In the genomic region with DNA sequence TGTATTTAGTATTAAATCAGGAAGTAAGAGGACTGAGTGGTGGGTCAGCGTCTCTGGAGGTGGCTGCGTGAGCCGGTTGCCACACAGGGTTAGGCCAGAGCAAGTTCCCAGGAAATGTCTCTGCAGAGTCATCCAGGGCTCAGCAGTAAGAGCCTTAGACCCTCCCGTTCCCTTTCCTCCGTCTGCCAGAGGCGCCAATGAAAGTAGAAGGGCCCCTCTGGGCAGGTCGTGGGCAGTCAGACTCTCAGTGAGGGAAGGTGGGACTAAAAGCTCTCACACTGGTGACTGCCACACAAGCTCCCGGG, we compare ENCODE assay signal across 12 mouse cellular contexts. TPM values are rescaled to one million over a fixed set of nuclear protein-coding genes. Genes with fewer than 3 reads are reported as not detected.
DNase-seq lines count a peak whose midpoint lies in the region; ATAC-seq and TF ChIP-seq lines count a peak whose summit lies in the region.
"Had no signal": no experiment of that assay in that cellular context is flagged by ENCODE, and none has a peak within 500 bp of the region (broad histone marks: within the 10 kb centered on the region; RNA-seq: fewer than 3 reads in every experiment).

No protein-coding gene starts in this region.

- no peak for DNase-seq in gastrocnemius, adult 2 months
- no peak for DNase-seq in gastrocnemius, postnatal 36 days
- DNase-seq in lung, adult 18-20 months, result peak; percentile 28 to 33
- DNase-seq in lung, postnatal 25 days (ENCODE audit: low spot score), result no peak
- no peak for DNase-seq in liver, embryonic 11.5 days (ENCODE audit: low spot score)
- no peak for DNase-seq in forebrain, embryonic 14.5 days (ENCODE audit: low spot score)
- no peak for DNase-seq in Muller cell, postnatal 12 days (ENCODE audit: inconsistent ontology term)
- DNase-seq: layer of hippocampus, postnatal 36 days; lung, embryonic 14.5 days had no signal

- H3K4me2 ChIP-seq in liver, embryonic 11.5 days, result no peak overlapping the region
- H3K4me2 ChIP-seq in forebrain, embryonic 14.5 days (ENCODE audit: low read length), result no peak overlapping the region
- H3K4me2 ChIP-seq: hindbrain, embryonic 15.5 days; lung, embryonic 14.5 days; stomach, embryonic 15.5 days had no signal

- no peaks in the 10 kb centered on the region for H3K36me3 ChIP-seq in liver, embryonic 11.5 days (ENCODE audit: control insufficient read depth, insufficient read depth, low read length)
- no peaks in the 10 kb centered on the region for H3K36me3 ChIP-seq in forebrain, embryonic 14.5 days (ENCODE audit: control insufficient read depth, insufficient read depth, low read length)
- H3K36me3 ChIP-seq: hindbrain, embryonic 15.5 days; stomach, embryonic 15.5 days had no signal

- intact Hi-C loops in gastrocnemius, adult 2 months (cut with DNase I), result no loop called here
- intact Hi-C loops in gastrocnemius, postnatal 36 days (cut with DNase I), result no loop called here

- 0 out of 2 replicates have a peak, but pooled peaks have one; percentile 18 for ATAC-seq in liver, embryonic 11.5 days (replicated peaks; ENCODE audit: low FRiP score)
- peak; percentile 90 for ATAC-seq in neutrophil, adult 5-6 weeks (ENCODE audit: extremely low read depth, insufficient number of reproducible peaks, low FRiP score, poor library complexity, severe bottlenecking)
- no peak for ATAC-seq in forebrain, embryonic 14.5 days

- no peak for TF ChIP-seq CTCF in gastrocnemius, adult 2 months (IDR thresholded peaks at IDR 0.05)

- H3K4me1 ChIP-seq in liver, embryonic 11.5 days (replicated peaks; ENCODE audit: control insufficient read depth, insufficient read depth, low read length), result no peaks in the 10 kb centered on the region; the same call in 1 of the 2 replicates
- H3K4me1 ChIP-seq in forebrain, embryonic 14.5 days (ENCODE audit: control insufficient read depth, insufficient read depth, low read length), result no peaks in the 10 kb centered on the region
- H3K4me1 ChIP-seq: hindbrain, embryonic 15.5 days had no signal

- 37% methylated on average over 8 of the region's 8 CpGs for WGBS in liver, embryonic 11.5 days
- 76% methylated on average over 8 of the region's 8 CpGs for WGBS in forebrain, embryonic 14.5 days

- H3K9me3 ChIP-seq in liver, embryonic 11.5 days (ENCODE audit: control insufficient read depth, low read length), result no peaks in the 10 kb centered on the region
- no peaks in the 10 kb centered on the region for H3K9me3 ChIP-seq in forebrain, embryonic 14.5 days (replicated peaks; ENCODE audit: control insufficient read depth, low read length)
- H3K9me3 ChIP-seq: hindbrain, embryonic 15.5 days; stomach, embryonic 15.5 days had no signal

- no peak overlapping the region for H3K4me3 ChIP-seq in gastrocnemius, adult 2 months
- H3K4me3 ChIP-seq in liver, embryonic 11.5 days (ENCODE audit: low read depth, low read length), result no peak overlapping the region
- H3K4me3 ChIP-seq in forebrain, embryonic 14.5 days (ENCODE audit: low read depth, low read length), result no peak overlapping the region
- H3K4me3 ChIP-seq: hindbrain, embryonic 15.5 days; stomach, embryonic 15.5 days had no signal

- H3K27me3 ChIP-seq in liver, embryonic 11.5 days (replicated peaks; ENCODE audit: control insufficient read depth, insufficient read depth, low read length), result peaks cover 10% of the 10 kb centered on the region
- no peaks in the 10 kb centered on the region for H3K27me3 ChIP-seq in forebrain, embryonic 14.5 days (replicated peaks; ENCODE audit: control insufficient read depth, insufficient read depth, low read length)
- H3K27me3 ChIP-seq: hindbrain, embryonic 15.5 days; stomach, embryonic 15.5 days had no signal

- no peak overlapping the region for H3K9ac ChIP-seq in liver, embryonic 11.5 days (ENCODE audit: low read depth, low read length)
- H3K9ac ChIP-seq in forebrain, embryonic 14.5 days (ENCODE audit: low read length), result no peak overlapping the region
- H3K9ac ChIP-seq: hindbrain, embryonic 15.5 days; lung, embryonic 14.5 days; stomach, embryonic 15.5 days had no signal

- H3K27ac ChIP-seq in gastrocnemius, adult 2 months, result peak overlapping the region; percentile 31; the same call in 1 of the 2 replicates
- H3K27ac ChIP-seq in liver, embryonic 11.5 days (ENCODE audit: low read depth, low read length), result no peak overlapping the region
- no peak overlapping the region for H3K27ac ChIP-seq in forebrain, embryonic 14.5 days (ENCODE audit: low read depth, low read length)
- H3K27ac ChIP-seq: hindbrain, embryonic 15.5 days; stomach, embryonic 15.5 days had no signal

RNA-seq across cellular contexts. Expression of a gene that starts 48.4 kb away (rescaled TPM):
- total RNA-seq in gastrocnemius, adult 2 months (2021), result 10 to 100 TPM; 68.3 to 69.6 TPM
- total RNA-seq in gastrocnemius, postnatal 36 days (2021), result 10 to 100 TPM; 55.2 to 61.5 TPM
- polyA plus RNA-seq in liver, embryonic 11.5 days (2014; fragmentation: Nextera tagmentation; extraction: Ambion mirVana), result 53.6 and 56.4 TPM in 2 replicates
- total RNA-seq in neutrophil, adult 5-6 weeks (2017), result not detected in 2 replicates
- polyA plus RNA-seq in forebrain, embryonic 14.5 days (2014; fragmentation: Nextera tagmentation; extraction: Ambion mirVana), result 125 and 128 TPM in 2 replicates

RNA-seq across cellular contexts. Expression of a gene that starts 51.8 kb away (rescaled TPM):
- total RNA-seq in gastrocnemius, adult 2 months (2021), result 1 to 10 TPM; 2.7 to 7.2 TPM
- total RNA-seq in gastrocnemius, postnatal 36 days (2021), result 10 to 100 TPM; 11.9 to 18.8 TPM
- 3.1 and 3.6 TPM in 2 replicates for polyA plus RNA-seq in liver, embryonic 11.5 days (2014; fragmentation: Nextera tagmentation; extraction: Ambion mirVana)
- total RNA-seq in neutrophil, adult 5-6 weeks (2017), result 120 and 181 TPM in 2 replicates
- polyA plus RNA-seq in forebrain, embryonic 14.5 days (2014; fragmentation: Nextera tagmentation; extraction: Ambion mirVana), result 0.98 and 1.5 TPM in 2 replicates

RNA-seq across cellular contexts. Expression of a gene that starts 56.1 kb away (rescaled TPM):
- 1 to 10 TPM; 1.2 to 1.4 TPM for total RNA-seq in gastrocnemius, adult 2 months (2021)
- total RNA-seq in gastrocnemius, postnatal 36 days (2021), result 1 to 10 TPM; 1.5 to 1.8 TPM
- polyA plus RNA-seq in liver, embryonic 11.5 days (2014; fragmentation: Nextera tagmentation; extraction: Ambion mirVana), result 15.4 and 18.8 TPM in 2 replicates
- 19.2 and 19.5 TPM in 2 replicates for total RNA-seq in neutrophil, adult 5-6 weeks (2017)
- polyA plus RNA-seq in forebrain, embryonic 14.5 days (2014; fragmentation: Nextera tagmentation; extraction: Ambion mirVana), result 57.0 and 62.5 TPM in 2 replicates

Comparison
In these comparisons a context has a peak if more than half of its experiments do, and no peak if none do; other contexts are left out.
1. DNase-seq: peak in lung, adult 18-20 months (2 of 2); none in gastrocnemius, adult 2 months (single experiment), gastrocnemius, postnatal 36 days (0 of 2), lung, postnatal 25 days (single experiment), liver, embryonic 11.5 days (single experiment), forebrain, embryonic 14.5 days (single experiment) and Muller cell, postnatal 12 days (single experiment).
2. RNA of a gene that starts 48.4 kb away (total RNA-seq): 68.3 to 69.6 TPM in gastrocnemius, adult 2 months and 55.2 to 61.5 TPM in gastrocnemius, postnatal 36 days; not detected in neutrophil, adult 5-6 weeks; every median in the first group is over 10 times any median in the second.